Mouse (Mus musculus): ENCODE results near the gene Gm21860.
"Not testable (repeated sequence)": the region's sequence is repeated elsewhere in the genome, so short reads cannot be mapped to it uniquely, and the experiment has no call there.

Gene Gm21860

GRCm38 (mm10) chrY:90754721-90755120, at the start of gene Gm21860:
Gene Gm21860 (minus strand): TSS chrY:90754821.
- DNase-seq (ENCODE audit: low spot score in 2 of 2) = not testable (repeated sequence)

- not testable (repeated sequence) for DNase-seq (ENCODE audit: low spot score in 2 of 2)
These were observed 29.8 kb upstream of the Gm21860 start, which contains the start of gene Gm47283 for GRCm38 (mm10) chrY:90784438-90784837. Gene Gm47283 (plus strand): TSS chrY:90784738.

GRCm38 (mm10) chrY:90745256-90745655, 9.4 kb downstream of the Gm21860 start:
- not testable (repeated sequence) for DNase-seq (ENCODE audit: low spot score in 2 of 2)

GRCm38 (mm10) chrY:90744381-90744981, 10.1 kb downstream of the Gm21860 start:
- peak; percentile 66 to 93 for DNase-seq (ENCODE audit: low spot score in 2 of 2)

GRCm38 (mm10) chrY:90743811-90744220, 10.8 kb downstream of the Gm21860 start:
- no peak for DNase-seq (ENCODE audit: low spot score in 2 of 2)

- peak in 1 of 2 experiments; percentile 33 for DNase-seq (ENCODE audit: low spot score in 2 of 2)
These were observed 11.4 kb downstream of the Gm21860 start for GRCm38 (mm10) chrY:90743053-90743810.

GRCm38 (mm10) chrY:90742261-90743052, 12.2 kb downstream of the Gm21860 start:
- peak in 1 of 2 experiments; percentile 20 for DNase-seq (ENCODE audit: low spot score in 2 of 2)

- peak in 1 of 2 experiments; percentile 47 for DNase-seq (ENCODE audit: low spot score in 2 of 2)
These were observed 13.0 kb downstream of the Gm21860 start for GRCm38 (mm10) chrY:90741452-90742260.

- peak; percentile 2 to 24 for DNase-seq (ENCODE audit: low spot score in 2 of 2)
These were observed 13.6 kb downstream of the Gm21860 start for GRCm38 (mm10) chrY:90741006-90741405.

GRCm38 (mm10) chrY:90740013-90740561, 14.5 kb downstream of the Gm21860 start:
- DNase-seq (ENCODE audit: low spot score in 2 of 2) = peak; percentile 38 to 58

GRCm38 (mm10) chrY:90739531-90740012, 15.0 kb downstream of the Gm21860 start:
- DNase-seq (ENCODE audit: low spot score in 2 of 2) = peak; percentile 42 to 44

- peak; percentile 49 to 58 for DNase-seq (ENCODE audit: low spot score in 2 of 2)
These were observed 15.6 kb downstream of the Gm21860 start for GRCm38 (mm10) chrY:90738841-90739530.

- DNase-seq (ENCODE audit: low spot score in 2 of 2) = no peak
These were observed 16.3 kb downstream of the Gm21860 start for GRCm38 (mm10) chrY:90738431-90738680.

- no peak for DNase-seq (ENCODE audit: low spot score in 2 of 2)
These were observed 16.8 kb downstream of the Gm21860 start for GRCm38 (mm10) chrY:90737606-90738430.

- not testable (repeated sequence) for DNase-seq (ENCODE audit: low spot score in 2 of 2)
These were observed 18.2 kb downstream of the Gm21860 start for GRCm38 (mm10) chrY:90736217-90737000.

- DNase-seq (ENCODE audit: low spot score in 2 of 2) = not testable (repeated sequence)
These were observed 19.3 kb downstream of the Gm21860 start for GRCm38 (mm10) chrY:90735181-90735895.

- DNase-seq (ENCODE audit: low spot score in 2 of 2) = peak in 1 of 2 experiments; percentile 27
These were observed 20.3 kb downstream of the Gm21860 start for GRCm38 (mm10) chrY:90734334-90734696.
